Mouse (Mus musculus): ENCODE data around the gene Sgsm2.

Sgsm2 gene

GRCm38 (mm10) chr11:74896901-74897677, at the start of gene Sgsm2:
Gene Sgsm2, minus strand, starts transcription at chr11:74897060.
- DNase-seq = peak; percentile 64

GRCm38 (mm10) chr11:74946348-74946747, 49.5 kb upstream of the Sgsm2 start:
- DNase-seq = peak; percentile 41

DNA sequence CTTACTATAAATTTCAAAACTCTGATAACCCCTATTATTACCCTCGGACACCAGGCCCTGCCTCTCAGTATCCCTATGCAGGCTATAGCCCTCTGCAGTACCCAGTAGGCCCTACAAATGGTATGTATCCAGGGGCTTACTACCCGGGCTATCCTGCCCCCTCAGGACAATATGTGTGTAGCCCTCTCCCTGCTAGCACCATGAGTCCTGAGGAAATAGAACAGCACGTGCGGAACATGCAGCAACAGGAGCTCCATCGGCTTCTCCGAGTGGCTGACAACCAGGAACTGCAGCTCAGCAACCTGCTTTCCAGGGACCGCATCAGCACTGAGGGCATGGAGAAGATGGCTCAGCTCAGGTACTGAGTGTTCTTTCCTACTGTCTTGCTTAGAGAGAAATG, 33.5 kb upstream of the Sgsm2 start:
- DNase-seq = no peak

- no peak for DNase-seq
These were observed 32.3 kb upstream of the Sgsm2 start for GRCm38 (mm10) chr11:74929111-74929510.

- no peak for DNase-seq
These were observed 30.4 kb upstream of the Sgsm2 start for GRCm38 (mm10) chr11:74927236-74927725.

GRCm38 (mm10) chr11:74926388-74927005, 29.6 kb upstream of the Sgsm2 start:
- peak; percentile 28 for DNase-seq

DNA sequence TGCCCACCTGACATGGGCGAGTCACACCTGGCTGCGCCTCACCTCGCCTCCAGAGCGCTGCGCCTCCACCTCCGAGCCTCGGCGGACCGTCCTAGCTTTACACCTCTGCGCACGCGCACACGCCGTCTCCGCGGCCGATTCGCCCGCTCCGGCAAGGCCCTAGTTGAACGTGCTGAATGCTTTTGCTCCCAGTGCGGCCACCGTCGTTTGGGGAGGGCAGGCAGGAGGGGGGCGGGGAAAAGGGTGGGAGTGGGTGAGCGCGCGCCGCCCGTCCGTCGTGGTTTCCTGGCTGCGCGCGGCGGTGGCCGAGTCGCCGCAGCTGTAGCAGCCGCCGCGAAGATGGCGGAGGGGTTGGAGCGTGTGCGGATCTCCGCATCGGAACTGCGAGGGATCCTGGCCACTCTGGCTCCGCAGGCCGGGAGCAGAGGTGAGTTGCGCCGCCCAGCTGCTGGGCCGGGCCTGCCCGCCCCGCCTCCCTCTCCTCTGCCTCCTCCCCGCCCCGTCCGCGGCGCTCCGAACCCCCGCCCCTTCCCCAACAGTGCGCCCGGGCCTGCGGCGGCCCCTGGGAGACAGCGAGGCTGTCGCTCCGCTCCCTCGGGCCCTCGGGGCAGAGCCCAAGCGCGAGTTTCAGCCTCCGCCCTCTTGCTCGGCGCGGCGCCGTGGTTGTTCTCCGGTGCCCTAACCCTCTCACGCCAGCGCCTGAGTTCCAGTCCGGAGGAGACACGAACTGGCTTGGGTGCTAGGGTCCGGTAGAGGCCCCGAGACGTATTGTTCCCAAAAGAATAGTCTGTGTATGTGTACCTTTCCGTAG, 28.9 kb upstream of the Sgsm2 start, which contains the start of the genes Smg6 and Srr:
Smg6 (plus strand) TSS at position 247 of the 811 bp plus-strand sequence.
Srr (minus strand) TSS at position 372 of the 811 bp plus-strand sequence.
- peak; percentile 95 for DNase-seq

GRCm38 (mm10) chr11:74924149-74924548, 27.3 kb upstream of the Sgsm2 start:
- peak; percentile 53 for DNase-seq

- no peak for DNase-seq
These were observed 22.4 kb upstream of the Sgsm2 start for GRCm38 (mm10) chr11:74919249-74919648.

GRCm38 (mm10) chr11:74912492-74912891, 15.6 kb upstream of the Sgsm2 start:
- DNase-seq = no peak

DNA sequence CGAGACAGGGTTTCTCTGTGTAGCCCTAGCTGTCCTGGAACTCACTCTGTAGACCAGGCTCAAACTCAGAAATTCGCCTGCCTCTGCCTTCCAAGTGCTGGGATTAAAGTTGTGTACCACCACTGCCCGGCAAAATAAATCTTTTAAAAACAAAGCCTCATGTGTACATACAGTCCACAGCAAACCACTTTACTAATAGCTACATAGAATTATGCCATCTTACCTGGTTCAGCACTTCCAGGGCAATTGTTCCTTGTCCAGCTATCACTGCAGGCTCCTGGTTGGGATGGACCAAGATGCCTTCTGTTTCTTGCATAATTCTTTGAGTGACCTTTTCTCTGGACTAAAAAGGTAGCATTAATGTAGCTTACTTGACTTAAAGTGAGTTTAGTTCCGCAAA, 13.1 kb upstream of the Sgsm2 start:
- DNase-seq = no peak

DNA sequence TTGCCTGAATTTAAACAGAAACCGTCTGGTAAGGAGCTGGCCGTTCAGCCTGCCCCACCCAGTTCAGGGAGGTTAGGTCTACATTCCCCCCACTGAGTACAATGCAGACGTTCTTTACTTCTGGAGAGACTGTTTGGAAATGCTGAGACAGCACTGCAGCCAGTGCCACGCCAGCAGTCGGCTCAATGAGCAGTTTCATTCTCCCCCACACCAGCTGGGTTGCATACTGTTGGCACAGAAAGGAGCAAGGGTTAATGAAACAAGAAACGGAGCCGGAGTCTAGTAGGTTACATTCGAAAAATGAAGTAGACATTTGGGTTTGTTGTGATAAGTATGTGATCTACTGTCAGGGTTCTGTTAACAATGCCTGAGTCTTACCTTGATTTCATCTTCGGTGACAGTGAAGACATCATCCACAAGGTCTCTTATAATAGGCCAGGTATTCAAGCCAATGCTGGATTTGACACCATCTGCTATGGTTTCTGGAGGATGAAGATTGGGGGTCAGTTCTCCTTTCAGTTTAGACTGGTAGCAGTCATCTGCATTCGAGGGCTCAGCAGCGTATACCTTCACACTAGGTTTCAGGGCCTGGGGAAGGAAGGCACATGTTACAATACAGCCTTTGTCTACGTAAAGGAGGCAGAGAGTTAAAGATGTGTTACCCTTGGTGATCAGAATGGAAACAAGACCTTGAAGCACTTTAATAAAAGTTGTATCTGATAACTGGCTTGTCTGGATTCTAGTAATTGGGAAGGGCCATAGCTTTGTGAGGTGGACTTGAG, 11.9 kb upstream of the Sgsm2 start:
- DNase-seq = no peak

DNA sequence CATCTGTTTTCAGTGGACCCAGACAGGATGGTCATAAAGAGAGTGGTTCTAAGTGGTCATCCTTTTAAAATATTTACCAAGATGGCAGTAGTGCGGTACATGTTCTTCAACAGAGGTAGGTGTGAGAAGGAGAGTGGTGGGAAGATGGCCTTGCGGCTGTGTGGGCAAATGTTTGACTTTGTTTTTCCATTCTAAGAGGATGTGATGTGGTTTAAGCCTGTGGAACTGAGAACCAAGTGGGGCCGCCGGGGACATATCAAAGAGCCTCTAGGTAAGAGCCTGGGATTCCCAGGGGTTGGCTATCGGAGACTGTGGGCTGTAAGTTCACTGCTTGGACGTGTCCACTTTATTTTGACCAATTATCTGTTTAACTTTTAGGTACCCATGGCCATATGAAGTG, 11.0 kb upstream of the Sgsm2 start:
- no peak for DNase-seq

DNA sequence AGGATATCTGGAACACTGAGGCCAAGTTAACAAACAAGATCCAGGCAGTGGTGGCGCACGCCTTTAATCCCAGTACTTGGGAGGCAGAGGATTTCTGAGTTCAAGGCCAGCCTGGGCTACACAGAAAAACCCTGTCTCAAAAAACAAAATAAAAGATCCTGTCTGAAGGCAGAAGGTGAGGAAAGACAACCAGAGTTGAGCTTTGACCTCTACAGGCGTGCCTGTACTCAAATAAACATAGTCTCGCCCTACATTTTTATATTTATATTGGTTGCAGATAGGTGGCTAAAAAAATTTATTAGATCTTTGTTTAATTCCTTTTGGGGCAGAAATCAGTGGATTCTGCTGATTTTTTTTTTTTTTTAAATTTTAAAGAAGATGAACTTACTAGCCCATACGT, 5.6 kb upstream of the Sgsm2 start:
- no peak for DNase-seq

- DNase-seq = no peak
These were observed 4.7 kb upstream of the Sgsm2 start for GRCm38 (mm10) chr11:74901555-74901954.

DNA sequence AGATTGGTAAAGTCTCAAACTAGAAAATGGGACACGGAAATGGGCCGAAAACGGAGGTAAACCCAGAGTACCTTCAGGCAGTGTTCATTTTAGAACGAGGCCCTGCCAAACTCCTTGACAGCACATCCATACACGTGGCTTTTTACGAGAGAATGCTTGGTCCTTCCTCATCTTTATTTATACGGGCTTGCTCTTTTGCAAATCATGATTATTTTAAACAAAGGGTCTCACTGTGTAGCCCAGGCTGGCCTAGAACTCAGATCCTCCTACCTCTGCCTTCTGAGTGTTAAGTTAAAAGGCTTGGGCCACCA, 1.6 kb upstream of the Sgsm2 start:
- DNase-seq = peak; percentile 5

DNA sequence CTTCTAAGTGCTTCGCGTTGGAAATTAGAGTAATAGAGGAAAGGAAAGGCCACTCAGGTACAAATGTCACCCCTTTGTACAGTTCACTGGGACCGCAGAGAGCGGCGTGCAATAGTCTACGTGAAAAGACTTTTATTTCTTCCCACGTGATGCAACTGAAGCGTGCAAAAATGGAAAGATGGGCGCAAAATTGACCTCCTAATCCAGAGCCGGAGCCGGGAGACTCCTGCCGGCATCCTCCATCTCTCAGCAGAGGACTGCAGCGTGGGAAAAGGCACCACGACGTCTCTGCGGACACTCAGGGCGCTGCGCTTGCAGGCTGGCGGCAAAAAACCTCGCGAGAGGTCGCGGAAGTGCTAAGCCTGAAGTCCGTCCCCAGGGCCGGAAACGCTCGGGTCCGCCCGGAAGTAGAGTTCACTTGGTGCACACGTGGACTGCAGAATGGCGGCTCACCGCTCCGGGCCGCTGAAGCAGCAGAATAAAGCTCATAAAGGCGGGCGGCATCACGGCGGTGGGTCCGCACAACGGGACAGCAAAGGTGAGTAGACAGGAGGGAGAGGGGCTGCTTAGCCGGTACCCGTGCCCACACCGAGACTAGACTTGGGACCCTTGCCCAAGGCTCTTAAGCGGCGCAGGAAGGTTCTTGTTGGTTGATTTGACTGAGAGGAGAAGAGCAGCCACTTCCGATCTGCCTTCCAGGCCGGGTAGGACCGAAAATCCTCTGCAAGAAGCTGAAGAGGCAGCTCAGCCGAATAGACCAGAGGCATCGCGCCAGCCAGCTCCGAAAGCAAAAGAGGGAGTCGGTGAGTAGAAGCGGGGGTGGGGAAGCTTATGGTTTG, 1.0 kb upstream of the Sgsm2 start, which contains the start of gene Tsr1:
Tsr1 (plus strand) TSS at position 394 of the 839 bp plus-strand sequence.
- peak; percentile 89 for DNase-seq

DNA sequence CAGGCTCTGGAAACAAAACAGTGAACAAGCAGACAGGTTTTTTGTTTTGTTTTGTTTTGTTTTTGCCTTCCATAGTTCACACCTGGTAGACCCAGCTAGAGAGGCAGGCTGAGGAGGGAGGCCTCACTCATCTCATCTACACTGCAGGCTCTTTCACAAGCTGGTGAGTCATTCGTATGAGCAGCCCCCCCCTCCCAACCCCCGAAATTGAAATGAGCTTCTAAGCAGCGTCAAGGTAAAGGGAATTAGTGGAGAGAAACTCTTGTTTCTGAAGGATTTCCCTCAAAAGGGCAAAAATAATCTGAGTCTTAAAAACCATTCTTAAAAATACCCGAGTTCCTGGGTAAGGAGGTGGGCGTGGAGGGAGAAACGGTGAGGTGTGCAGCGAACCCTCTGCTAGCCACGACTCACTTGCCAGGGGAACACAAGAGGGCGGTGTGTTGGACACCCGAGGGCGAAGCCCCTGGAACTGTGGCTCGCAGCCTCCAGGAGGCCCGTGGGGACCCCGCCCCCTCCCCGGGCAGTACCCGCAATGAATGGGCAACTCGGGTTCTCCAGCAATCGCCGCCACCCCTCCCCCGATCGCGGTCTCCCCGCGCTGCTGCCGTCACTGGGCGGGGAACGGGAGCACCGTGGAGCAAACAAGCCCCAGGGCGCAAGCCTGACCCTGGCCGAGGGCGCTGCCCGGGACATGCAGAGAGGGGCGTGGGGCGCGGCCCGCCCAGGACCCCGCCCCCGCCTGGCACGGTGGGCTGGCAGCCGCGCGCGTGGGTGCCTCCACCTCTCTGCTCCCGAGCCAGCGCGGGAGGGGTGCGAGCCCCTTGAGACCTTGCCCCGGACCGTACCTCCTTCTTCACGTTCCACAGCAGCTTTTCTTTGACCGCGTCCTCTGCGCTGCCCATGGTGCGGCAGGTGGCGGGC, 620 bp downstream of the Sgsm2 start:
- peak; percentile 69 for DNase-seq

DNA sequence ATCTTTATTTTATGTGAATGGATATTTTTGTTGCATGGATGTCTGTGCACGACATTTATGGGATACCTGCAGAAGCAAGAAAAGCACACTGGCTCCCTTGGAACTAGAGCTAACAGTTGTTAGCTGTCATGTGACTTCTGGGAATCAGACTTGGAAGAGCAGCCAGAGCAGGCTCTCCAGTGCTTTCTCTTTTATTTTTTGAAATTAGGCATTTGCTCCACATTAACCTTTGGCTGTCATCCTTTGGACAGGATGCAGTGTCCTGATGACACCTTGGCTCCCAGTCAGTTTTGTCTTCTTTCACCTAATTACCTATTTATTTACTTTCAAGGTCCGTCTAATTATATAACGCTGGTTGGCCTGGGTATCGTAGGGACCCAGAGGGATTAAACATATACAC, 2.2 kb downstream of the Sgsm2 start:
- no peak for DNase-seq

GRCm38 (mm10) chr11:74883098-74883497, 13.8 kb downstream of the Sgsm2 start:
- DNase-seq = no peak

DNA sequence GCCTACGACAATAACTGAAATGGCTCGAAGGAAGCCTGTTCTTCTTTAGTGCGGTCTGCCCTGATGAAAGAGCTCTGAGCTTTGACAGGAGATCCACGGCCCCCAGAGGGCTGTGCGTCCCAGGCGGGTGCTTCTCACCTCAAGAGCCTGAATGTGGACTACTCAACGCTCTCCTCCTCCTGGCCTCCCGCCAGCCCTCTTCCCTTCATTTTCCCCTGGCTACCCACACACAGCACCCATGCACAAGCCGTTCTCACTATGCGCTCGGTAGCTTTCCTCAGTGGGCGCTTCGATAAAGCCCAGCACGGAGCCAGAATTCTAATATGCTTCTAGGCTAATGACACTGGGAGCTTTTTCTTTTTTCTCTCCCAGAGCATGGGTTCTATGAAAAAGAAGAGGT, 14.9 kb downstream of the Sgsm2 start:
- DNase-seq = no peak
